Mouse (Mus musculus) T-helper 1 cell (primary cell): ENCODE measurements around the gene Fbxw11.

Source experiments
- in situ Hi-C: fragments of 300-600 bp; cut with MboI, MseI; formaldehyde crosslinking; loops from one replicate; pipeline ENCODE4 v1.15.1; 2025; ENCODE audit warnings: high pct_unique_total_duplicates

The Fbxw11 gene

DNA sequence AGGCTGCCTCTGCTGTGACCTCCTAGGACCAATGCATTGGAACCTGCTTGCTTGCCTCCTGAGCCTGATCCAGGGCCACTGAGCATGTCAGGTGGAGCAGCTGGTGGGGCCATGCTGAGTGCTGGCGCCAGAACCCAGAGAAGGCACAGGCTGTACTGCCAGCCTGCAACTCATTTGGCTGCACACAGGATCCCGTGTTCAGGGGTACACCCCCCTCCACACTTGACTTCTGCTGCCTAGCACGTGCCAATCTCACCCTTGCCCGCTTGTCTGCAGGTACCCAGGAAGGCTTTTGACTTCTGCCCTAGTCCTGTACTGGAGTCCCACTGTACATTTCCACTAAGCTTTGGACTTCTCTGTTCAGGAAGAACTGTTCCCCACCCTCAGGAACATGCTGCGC, 19.3 kb upstream of the Fbxw11 start:
- in situ Hi-C loops, result loop anchor here (10.0 kb wide), 1 partner anchor 512 kb away; no protein-coding TSS in a partner anchor

DNA sequence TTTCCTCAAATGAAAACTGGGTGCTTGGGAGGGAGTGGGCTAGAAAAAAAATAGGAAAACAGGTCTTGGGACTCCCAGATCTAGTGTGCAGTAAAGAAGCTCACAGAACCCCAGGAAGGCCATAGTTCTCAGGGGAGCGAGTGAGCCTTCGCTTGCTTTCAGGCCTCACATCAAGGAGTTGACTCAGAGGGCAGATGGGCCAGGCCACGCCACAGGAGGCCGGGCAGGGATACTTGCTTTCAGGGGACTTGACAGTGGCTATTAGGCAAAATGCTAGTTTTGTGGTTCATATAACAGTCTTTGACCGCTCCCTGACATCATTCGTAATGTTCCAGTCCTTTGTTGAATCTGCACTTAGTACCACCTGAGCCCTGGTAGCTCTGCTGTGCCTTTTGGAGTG, 18.6 kb upstream of the Fbxw11 start:
- in situ Hi-C loops, result loop anchor here (10.0 kb wide), 1 partner anchor 511 kb away; no protein-coding TSS in a partner anchor

DNA sequence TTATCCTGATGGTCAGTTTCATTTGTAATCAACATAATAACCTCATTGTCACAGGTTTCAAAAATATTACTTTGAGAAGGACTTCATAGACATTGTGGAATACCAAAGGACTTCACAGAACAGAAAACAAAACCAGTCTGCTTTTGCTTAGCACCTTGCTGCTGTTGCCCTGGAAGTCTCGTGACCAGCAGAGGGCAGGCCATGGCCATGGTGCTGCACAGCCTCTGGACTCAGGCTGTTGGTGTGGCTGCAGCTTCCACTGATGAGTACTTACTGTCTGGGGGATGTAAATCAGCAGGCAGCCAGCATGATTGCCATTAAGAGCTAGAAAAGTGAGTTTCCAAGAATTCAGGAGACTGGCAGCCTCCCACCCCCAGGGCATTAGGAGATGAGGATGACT, 16.8 kb upstream of the Fbxw11 start:
- in situ Hi-C loops, result loop anchor here (10.0 kb wide), 1 partner anchor 509 kb away; no protein-coding TSS in a partner anchor

DNA sequence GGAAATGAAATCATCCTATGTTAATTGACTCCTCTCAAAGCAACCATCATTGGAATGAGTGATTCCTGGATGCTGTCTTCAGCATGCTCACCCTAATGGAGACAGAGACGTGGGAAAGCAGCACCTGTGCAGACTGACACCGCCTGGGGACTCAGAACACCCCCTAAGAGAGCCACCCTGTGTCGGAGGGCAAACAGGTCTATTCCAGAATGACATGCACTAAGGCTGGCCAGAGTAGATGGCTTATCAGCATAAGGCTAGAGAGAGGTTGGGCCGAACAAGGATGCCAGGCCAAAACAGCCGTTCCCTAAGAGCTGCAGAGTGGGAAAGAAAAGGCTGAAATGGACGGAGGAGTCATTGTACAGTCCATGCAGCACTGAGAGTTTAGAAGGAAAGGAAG, 16.4 kb upstream of the Fbxw11 start:
- in situ Hi-C loops, result loop anchor here (10.0 kb wide), 1 partner anchor 509 kb away; no protein-coding TSS in a partner anchor

DNA sequence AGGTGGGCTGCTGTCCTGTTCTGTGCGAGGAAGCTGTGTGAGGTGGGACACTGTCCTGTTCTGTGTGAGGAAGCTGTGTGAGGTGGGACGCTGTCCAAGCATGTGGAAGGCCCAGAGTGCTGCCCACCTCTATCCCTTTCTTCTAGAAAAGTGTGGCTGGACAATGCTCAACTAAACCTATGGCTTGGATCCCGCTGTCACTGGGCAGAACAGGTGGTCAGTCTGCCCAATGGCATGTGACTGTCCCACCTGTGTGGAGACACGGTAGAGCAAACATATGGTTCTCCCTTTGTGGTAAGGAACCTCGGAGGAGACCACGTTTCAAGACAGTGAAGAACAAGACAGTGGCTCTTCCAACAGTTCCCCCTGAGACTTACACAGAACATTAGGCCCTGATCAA, 14.6 kb upstream of the Fbxw11 start:
- in situ Hi-C loops, result loop anchor here (10.0 kb wide), 1 partner anchor 507 kb away; no protein-coding TSS in a partner anchor

DNA sequence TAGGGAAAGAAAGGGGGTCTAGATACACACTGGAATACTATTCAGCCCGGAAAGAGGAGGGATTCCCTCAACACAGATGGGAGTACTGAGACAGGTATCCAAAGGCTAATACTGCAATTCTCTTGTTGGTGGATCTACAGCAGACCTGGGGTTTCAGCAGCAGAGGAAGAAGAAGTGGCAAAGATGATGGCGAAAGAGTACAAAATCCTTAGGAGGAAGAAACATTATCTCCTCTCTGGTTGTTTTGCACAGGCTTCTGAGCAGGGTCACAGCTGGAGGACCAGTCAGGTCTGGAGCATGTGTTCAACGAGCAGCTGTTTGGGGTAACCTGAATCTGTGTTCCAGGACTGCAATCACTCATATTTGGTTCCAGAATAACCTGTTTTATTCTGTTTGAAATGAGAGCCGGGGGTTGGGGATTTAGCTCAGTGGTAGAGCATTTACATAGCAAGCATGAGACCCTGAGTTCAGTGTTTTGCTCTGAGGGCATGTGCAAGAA, 12.8 kb upstream of the Fbxw11 start:
- in situ Hi-C loops, result loop anchor here (10.0 kb wide), 1 partner anchor 505 kb away; no protein-coding TSS in a partner anchor

DNA sequence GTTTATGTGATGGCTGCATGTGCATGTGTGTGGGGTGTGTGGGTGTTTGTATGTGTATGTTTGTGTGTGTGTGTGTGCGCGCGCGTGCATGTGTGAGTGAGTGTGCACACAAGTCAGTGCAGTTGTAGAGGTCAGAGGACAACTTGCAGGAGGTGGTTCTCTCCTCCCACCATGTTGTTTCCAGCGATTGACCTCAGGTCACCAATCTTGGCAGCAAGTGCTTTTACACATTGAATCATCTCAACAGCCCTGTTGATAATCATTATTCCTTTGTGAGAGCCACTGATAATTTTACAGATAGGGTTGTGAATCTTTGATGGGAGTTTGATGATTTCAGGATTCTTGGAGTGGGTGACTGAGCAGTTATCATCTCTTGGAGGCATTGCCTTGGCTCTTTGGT, 9.9 kb upstream of the Fbxw11 start:
- in situ Hi-C loops, result no loop called here

DNA sequence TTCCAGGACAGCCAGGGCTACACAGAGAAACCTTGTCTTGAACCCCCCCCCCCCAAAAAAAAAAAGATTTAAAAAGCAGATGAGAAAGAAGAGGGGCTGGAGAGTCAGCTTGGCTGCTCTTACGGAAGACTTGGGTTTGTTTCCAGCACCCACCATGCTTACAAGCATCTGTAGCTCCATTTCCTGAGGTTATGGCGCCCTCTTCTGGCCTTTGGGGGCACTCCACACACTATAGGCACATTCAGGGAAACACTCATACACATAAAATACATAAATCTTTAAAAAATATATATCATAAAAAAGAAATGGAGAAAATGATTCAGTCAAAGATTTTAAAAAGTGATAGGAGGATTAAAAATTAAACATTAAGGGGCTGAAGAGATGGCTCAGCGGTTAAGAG, 9.0 kb upstream of the Fbxw11 start:
- in situ Hi-C loops, result no loop called here

DNA sequence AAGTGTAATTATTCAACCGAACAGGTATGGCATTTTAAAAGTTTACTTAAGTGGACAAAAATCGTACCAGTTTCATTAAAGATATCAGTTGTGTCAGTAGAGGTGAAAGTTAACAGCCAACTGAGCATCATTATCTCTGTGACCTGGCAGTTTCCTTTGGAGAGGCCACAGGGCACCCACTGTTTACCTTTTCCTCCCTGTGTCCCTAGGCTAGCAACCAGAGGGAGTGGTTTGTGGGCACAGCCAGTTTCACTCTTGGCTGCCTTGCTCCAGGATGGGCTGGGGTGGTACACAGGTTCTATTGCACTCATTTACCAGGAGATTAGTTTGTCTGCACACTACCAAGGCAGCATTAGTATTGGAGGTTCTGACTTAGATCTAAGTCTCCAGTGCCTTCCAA, 8.4 kb upstream of the Fbxw11 start:
- in situ Hi-C loops, result no loop called here

DNA sequence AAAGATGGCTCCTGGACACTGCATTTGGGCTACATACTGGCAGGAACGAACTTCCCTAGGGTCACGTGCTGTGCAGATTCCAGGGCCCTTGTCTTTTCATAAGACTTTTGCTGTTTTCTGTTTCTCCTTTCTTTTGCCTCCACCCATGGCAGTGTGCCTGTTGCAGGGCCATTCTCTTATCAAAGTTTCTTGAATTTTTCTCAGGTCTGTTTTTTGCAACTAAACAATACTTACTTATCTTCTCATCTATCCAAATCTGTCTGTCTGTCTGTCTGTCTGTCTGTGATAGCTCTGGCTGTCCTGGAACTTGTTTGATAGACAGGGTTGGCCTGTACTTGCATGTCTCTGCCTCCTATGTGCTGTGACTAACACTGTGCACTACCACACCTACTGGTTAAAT, 7.7 kb upstream of the Fbxw11 start:
- in situ Hi-C loops, result no loop called here

DNA sequence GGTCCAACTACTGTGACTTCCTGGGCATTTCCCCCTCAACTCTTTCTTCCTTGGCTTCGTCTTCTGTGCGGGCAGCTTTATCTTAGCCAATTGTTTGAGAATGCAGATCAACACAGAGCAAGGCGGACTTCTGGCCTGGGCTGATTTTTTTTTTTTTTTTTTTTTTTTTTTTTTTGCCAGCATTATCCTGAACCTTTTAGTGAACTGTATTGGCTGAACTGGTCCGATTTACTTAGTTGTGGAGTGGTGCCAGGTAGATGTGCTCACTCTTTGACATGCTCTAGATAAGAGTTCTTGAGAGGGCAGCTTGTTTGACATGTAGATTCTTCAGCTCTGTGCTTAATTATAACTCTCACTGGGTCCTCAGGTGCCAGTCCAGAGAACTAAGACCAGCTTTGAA, 6.2 kb upstream of the Fbxw11 start:
- in situ Hi-C loops, result no loop called here

DNA sequence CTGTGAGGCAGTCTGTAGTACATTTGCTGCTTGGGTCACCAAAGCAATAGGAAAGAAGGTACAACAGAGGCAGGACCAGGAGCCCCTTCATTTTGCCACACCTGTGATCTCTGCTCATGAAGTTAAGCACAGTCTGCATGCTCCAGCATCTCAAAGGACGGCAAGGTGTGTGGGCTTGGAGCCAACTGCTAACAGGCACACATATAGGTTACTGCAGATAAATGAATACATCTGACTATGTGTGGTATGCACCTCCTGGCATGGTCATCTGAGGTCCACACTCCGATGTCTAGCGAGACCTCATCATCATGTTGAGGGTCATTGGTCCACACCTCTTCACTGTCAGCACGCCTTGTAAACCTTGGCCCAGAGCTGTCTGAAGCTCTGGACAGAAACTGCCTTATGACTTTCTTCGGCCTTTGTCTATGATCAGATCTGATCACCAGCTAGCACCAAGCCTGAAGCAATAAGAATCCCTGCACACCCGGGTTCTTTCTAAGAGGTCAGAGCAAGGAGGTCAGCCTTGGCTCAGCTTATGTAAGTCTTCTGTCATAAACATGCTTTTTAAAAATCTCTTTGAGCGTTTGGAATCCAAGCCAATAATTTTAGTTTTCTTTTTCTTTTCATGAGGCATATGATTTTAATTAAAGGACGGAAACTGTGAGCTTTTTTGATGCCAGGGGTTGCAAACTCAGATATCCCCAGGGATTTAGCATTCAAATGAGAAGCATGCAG, 3.8 kb upstream of the Fbxw11 start:
- in situ Hi-C loops, result no loop called here

DNA sequence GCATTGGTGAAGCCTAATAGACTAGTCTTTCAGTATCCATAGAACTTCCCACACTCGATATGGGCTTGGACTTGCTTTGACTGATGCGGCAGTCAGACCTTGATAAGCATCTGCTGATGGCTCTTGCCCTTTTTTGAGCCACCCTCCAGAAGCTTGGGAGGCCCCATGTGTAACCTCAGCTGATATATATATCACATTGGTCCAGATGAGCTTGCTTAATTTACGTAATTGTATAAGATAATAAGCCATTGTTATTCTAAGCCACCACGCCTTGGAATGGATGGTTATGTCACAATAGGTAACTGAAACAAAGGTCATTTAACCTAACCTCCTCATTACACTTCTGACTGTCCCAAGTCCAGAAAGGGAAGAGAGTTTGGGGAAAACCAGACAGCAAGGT, 1.9 kb upstream of the Fbxw11 start:
- in situ Hi-C loops, result no loop called here

DNA sequence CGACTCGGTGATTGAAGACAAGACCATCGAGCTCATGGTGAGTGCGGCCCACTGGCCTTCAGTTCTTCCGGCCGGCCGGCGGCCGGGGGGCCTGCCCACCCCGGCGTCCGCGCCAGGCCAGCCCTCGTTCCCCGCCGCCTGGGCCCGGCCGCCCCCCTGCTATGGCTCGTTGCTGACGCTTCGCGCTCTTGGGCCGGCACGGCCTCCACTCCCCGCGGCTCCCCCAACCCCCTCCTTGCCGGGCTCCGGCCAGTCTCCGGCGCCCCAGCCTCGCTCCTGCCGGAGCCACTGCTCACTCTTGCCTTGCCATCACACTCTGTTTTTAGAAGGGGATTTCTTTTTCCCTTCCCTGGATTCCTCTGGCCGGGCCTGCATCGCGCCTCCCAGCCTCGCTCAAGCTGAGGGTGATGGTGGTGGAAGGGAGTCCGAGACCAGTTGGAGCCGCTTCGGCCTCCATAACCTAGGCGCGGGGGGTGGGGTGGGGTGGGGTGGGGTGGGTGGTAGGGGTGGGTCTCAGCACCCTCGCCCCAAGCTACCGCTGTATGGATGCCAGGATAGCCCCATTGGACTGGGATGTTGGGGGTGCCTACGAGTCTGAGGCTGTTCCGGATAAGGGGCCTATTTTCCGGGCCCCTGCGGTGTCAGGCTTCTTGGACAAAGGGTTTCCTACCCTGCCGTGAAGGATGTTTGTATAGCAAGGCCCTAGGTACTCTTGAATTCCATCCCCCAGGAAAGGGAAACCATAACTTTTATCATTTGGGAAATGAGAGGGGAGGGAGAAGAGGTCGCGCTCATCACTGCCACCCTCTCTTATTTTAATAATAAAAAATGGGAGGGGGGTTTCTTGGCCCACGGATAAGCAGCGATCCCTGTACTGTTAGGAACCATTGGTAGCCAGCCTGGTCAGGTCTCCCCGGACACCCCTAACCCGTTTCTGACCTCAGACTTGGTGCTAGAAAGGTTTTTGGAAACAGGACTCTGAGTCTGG, 669 bp downstream of the Fbxw11 start:
- in situ Hi-C loops, result no loop called here

DNA sequence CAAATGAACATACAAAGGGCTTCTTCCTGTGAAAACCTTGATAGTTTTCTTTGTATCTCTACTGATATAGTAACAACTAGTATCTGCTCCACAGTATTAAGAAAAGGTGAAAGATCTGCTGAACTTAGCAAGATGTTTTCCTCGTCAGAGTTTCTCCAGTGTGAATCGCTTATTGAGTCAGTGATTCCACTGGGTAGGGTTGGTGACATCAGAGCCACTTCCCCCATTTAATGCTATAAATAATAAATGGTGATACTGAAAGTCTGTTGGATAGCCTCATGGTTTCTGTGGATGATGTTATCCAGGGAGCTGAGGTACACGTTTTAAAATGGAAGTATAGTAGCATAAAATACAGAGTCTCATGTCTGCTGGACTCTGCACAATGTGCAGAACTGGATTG, 1.5 kb downstream of the Fbxw11 start:
- in situ Hi-C loops, result no loop called here

DNA sequence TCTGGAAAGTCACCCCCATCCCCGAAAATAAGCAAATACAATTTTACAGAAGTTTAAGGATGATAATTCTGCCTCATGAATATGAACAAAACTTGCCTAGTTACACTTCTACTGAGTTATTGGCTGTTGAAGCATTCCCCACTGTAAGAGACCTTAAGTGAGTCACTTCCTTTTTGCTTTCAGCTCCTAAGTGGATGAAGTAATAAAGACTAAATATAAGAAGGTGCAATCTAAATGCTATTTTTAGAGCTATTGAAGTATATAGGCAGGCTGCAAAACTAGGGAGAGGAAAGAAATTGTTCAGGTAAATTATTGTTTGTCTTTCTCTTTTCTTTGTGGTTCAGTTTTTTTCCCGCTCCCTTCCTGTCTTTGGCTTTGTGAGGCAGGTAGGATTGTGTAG, 4.7 kb downstream of the Fbxw11 start:
- in situ Hi-C loops, result no loop called here

DNA sequence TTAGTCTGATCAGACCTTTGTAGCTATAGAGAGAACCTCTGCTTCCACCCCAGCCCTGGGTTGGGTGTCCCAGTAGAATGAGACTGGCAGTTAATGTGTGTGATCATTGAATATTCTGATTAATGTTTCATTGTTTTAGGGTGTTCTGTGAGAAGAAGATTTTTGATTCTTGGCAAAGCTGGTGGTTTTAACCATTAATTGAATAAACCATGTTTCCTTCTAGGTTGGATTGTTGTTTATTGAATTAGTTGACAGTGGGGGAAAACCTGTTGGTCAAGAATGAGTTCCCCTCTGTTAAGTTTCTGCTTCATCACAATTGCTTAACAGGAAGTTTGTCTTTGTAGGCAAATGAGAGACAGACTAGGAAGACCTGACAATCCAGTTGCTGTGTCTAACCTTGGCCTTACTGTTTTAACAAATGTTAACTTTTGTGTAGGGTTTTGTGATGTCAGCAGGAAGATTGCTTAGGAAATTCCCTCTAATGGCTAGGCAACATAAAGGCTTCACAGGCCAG, 7.8 kb downstream of the Fbxw11 start:
- in situ Hi-C loops, result loop anchor here (10.0 kb wide), 1 partner anchor 685 kb away; the partner anchor contains the start of gene 4930524B15Rik

DNA sequence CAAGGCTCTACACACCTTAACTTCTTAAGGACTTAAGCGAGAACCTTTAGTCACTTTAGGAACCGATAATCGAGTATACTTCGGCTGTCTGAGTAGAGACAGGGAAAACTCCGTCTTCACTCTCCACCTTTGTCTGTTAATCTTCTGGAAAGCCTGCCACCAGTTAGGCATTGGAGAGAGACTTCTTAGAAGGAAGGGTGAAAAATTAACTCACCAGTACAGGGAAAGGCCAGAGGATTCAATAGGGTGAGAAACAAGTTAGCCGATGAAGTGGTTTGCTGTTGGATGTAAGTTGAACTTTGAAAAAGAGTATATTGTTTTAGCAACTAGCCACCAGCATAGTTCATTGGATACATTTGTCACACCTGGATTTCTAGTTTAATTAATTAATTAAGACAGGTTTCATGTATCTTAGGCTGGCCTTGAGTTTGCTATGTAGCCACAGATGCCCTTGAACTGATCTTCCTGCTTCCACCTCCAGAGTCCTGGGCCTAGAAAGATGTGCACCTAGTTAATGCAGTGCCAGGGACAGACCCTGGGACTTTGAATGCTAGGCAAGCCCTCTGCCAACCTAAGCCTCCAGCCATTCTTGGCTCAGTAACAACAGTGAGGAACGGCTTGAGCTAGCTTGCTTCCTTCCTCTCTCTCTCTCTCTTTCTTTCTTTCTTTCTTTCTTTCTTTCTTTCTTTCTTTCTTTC, 8.5 kb downstream of the Fbxw11 start:
- in situ Hi-C loops, result loop anchor here (10.0 kb wide), 1 partner anchor 686 kb away; the partner anchor contains the start of gene 4930524B15Rik

DNA sequence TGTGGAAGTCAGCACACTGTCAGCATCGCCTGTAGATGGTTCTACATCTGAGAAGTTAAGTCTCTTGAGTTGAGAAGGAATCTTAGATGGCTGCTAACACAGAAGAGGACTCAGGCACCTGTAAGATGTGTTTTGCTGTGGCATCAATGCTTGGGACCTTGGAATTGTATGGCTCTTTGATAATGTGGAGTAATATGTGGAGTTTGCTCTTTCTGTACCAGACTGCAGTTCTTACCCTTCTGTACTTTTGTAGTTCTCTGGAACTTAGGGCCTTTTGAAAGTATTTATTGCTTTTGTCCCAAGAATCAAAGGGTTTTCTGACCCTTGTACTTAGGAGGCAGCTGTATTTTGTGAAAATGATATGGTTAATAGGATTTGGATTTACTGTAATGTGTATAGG, 9.2 kb downstream of the Fbxw11 start:
- in situ Hi-C loops, result loop anchor here (10.0 kb wide), 1 partner anchor 687 kb away; the partner anchor contains the start of gene 4930524B15Rik

DNA sequence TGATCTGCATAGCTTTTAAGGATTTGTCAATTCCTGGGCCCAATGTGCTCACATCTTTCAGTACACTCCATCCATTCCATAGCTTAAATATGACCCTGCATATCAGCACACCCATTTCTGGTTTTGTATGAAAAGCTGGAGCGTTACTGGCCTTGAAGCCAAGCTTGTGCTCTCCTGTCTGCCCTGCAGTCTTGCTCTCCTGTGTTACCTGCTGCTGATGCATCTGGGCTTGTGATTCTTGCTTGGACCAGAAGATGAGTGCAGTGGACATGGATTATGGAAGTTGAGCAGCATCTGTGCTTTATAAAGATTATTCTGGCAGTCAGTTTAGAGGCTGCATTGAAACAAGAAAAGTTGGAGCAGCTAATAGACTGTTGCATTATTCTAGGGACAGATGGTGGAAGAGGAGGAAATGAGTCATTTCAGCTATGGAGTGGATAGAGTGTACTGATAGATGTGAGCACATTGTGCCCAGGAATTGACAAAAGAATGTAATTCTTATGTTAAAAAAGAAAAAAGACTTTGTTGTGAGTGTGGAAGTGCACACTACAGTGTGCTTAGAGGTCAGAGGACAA, 19.6 kb downstream of the Fbxw11 start:
- in situ Hi-C loops, result no loop called here

DNA sequence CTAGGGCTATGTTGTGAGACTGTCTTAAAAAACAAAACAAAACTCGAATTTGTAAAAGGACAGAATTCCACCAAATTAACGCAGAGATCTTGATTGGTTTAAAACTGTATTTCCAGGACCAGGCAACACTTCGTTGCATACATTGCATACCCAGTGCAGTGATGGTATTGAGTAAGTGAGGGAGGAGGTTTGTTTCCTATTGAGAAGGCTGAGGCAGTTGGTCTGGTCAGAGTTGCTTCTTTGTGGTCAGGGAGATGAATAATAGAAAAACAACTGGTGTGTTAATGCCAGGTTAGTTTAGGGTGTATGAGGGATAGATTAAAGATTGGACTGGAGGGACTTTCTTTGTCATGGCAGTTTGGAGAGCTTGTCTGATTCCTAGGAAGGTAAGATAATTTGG, 23.1 kb downstream of the Fbxw11 start:
- in situ Hi-C loops, result no loop called here
